Mouse (Mus musculus) right cerebral cortex, postnatal 4 days (tissue): ENCODE data around the gene Epha7.
A peak's percentile ranks its signal among the peaks of the same experiment; 100 is the strongest.

Experiments used
- DNase-seq: peaks from one replicate; pipeline ENCODE4 v3.0.0-alpha.2; 2022

Gene Epha7

DNA sequence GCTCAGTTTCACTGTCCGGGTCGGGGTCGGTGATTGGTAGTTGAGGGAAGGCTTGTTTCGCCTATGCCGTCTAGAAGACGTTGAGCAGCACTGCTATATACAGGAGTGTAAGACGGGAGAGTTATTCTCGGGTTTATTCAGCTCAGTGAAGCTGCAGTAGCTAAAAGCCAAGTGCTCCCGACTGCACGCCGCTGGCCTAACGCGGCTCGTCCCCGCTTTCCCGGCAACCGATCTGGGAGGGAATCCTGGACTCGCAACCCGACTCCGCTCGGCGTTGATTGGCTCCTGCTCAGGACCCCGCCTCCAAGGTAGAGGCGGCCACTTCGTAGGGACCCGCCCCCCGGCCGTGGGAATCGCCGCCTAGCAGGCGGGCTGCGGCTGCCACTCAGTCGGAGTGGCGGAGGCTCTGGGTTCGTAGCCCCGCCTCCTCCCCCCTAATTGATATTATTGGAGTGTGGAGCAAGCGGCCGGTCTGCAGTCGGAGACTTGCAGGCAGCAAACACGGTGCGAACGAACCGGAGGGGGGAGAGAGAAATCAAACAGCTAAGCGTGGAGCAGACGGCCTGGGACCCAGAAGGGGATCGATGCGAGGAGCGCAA is at the start of gene Epha7:
Gene Epha7, plus strand, starts transcription at position 441 of the 599 bp plus-strand sequence.
- DNase-seq = peak; percentile 94

DNA sequence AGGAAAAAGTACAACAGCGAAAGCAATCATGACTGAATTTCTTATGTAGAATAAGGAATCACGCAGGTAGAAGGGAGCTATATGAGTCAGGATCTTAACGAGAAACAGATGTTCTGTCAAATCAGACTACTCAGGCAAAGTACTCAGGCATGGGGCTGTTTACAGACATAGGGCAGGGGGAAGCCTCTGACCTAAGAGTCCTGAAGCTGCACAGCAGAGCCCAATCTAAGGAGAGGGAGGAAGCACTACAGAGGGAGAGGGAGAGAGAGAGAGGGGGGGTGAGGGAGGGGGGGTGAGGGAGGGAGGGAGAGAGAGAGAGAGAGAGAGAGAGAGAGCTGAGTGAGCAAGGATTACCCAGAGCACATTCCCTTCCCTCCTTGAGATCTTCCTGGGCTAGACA is 29.0 kb upstream of the Epha7 start:
- no peak for DNase-seq

DNA sequence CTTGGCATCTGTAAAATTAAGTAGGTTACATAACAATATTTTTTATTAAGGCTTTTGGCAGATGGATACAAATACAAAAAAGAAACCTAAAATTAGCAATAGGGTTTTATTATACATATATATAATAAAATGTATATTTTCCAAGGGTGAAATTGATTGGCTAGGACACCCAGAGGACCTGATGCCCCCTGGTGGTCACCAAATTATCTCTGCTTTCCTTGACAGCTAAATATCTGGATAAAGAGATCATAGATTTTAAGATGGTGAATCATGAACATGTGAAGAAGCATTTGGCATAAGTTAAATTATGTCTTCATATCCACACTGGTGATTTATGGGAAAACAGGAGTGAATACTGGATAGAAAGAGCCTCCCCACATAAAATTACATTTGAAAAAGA is 4.1 kb upstream of the Epha7 start:
- peak; percentile 33 for DNase-seq

DNA sequence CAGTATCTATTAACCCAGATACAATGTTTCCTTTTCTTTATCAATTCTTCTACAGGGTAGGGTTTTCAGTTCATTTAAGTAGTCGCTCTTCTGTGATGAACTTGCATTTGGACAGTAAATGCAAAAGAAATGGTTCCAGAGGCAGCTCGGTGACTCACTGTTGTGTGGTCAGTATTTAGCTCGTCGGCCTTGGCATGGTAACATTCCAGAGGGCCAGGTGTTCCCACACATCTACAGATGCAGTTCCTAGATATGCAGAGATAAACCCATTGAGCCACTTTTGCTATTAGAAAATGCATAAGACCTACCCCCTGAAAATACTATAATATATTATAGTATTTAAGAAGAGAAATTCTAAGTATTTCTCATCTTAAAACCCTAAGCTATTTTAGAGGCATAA is 3.2 kb upstream of the Epha7 start:
- no peak for DNase-seq

DNA sequence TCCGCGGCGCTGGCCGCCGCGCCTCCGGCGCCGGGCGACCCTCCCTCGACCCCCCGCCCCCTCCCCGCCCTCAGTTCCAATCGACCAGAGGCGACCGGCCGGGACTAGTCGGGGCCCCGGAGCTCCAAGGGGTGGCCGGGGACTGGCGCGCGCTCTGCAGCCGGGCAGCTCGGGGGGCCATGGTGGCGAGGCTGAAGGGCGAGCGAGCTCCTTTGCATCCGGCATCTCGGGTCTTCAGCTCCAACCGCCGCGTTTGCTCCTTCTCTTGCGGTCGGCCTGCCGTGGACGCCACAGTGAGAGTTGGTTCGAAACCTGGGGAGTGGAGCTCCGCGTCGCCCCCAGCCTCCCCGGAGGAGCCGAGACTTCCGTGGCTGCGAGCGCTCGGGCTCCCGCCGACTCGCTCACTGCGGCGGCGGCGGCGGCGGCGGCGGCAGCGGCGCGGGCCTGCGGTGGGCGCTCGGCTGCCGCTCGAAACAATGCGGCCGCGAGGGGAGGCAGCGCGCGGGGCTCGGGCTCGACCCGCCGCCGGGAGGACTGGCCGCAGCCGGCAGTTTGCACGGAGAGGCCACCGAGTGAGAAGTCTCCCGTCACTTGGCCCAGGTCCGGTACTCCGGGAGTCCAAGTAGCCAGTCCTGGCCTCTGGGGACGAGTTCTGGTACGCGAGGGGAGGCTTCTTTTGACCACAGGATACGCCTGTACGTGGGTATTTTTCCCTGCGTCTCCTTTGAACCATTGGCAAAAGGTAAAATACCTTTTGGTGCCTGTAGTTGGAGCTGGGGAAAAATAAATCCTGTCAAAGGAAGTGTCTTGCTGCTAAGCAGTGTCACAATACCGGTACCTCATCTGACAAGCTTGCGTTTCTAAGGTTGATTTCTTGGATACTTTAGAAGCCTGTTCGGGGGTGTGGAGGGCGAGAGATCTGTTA is 882 bp downstream of the Epha7 start:
- DNase-seq = peak; percentile 52

DNA sequence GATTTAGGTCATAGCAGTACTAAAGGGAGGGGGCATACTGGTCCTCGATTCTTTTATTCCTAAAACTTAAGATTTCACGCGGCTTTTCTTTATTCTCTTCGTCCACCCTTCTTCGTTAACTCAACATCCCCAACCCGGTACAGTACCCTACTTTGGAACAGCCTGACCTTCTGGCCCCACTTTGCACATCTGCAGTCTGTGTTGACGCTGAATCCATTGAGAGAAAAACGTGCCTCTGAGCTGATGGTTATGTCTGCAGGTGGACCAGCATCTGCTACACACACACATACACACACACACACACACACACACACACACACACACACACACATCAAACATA is 1.5 kb downstream of the Epha7 start:
- DNase-seq = no peak

DNA sequence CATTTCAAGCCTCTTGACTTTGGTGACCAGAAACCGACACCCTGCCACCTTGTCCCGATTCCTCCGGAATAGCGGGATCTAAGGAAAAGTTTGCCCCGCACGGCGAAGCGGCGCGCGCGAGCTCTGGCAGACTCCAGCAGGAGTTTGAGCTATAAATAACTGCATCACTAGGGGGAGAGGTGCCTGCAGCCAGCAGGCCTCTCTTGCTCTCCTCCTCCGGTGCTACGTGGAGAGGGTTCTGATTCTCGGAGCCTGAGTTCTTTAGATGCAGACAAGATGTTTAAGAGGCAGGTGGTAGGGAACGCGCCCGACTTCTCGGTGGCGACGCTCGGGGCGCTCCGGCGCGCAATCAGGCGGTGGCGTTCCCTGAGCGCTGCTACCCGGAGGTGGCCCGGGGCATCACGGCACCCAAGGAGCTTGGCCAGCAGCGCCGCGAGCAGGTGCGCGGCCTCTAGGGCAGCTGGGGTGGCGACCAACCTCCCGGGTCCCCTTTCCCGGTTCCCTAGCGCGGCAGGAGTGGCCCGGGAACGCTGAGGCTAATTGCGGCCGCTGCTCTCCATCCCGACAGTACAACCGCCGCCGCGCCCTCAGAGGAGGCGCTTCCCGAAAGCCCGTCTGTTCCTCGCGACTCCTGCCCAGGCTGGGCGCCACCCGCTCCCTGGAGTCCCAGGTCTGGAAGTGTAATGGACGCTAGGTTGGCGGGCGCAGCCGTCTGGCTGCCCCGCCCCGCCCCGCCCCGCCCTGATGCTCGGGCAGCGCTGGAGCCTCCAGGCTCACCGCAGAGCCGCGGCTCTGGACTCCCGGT is 2.1 kb downstream of the Epha7 start:
- DNase-seq = peak; percentile 62

DNA sequence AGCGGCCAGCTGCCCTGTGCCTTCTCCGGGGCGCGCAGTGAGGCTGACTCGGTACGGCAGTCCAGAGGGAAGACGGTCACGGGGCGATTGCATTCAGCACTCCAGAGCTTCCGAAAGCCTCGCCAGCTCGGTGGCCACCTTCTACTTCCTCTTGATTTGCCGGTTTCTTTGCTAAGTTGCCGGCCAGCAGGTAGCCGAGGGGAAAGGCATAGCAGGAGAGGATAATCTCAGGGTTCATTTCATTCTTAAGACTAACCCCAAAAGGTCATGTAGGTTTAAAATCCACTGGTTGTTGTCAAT is 2.6 kb downstream of the Epha7 start:
- no peak for DNase-seq

DNA sequence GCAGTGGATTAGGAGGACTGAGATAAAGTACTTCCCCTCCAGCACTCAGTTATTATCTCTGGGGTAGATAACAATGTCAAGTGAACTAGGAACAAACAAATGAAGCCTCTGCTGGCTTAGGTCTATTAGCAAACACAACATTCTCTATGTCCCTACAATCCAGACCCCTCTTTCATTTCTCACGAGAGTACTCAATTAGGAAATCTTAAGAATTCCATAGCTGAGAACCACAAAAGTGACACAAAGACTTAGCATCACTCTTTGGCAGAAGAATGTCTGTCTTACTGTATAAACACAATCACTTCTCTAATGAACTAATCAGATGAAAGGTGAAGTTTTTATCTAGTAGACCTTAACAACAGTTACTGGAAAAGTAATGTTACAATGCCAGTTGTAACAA is 10.7 kb downstream of the Epha7 start:
- no peak for DNase-seq

DNA sequence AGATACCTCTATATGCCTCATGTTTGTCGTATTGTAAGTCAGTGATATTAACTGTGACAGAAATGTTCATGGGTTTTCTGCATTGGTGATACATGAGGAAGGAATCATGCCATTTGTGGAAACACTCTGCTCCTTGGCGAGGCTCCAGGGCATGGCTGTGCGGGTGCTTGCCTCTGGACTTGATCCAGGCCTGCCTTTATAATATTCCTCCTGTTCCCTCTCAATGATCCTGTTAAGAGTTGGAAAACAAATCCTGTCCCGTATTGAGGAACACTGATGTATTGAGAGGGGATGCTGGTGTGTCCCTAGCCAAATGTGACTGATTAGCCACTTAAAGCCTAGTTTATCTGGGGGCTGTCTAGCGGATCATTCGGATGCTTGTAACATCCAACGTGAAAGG is 11.7 kb downstream of the Epha7 start:
- DNase-seq = peak; percentile 30

DNA sequence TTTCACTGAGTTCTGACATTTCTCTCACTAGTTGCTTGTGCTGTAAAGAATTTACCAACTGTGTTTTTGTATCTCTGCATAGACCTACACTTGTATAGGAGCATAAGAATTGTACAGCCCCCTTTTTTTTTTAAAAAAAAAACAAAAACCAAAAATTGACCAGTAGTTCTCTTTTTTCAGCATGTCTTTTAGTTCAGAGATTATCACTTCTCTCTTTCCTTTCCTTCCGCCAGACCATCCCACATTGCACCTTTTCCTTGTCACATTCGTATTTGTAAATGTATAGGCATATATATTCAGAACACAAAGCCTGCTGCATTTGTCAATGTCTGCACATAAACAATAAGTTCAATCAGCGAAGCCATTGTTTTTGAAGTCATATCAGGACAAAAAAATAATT is 24.7 kb downstream of the Epha7 start:
- no peak for DNase-seq

DNA sequence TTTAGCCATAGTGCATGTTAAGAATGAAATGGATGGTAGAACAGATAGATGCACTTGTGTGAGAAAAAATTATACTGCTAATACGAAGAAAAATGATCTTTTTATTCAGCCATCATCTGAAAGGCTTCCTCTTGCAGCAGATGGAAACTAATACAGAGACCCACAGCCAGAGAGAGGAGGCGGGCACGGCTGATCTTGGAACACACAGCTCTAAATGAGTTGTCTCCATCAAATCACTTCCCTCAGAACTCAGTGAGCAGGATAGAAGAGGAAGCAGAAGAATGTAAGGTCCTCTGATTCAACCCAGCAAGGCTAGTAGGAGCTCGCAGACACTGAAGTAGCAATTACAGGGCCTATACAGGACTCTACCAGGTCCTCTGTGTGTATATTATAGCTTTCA is 33.4 kb downstream of the Epha7 start:
- DNase-seq = no peak

DNA sequence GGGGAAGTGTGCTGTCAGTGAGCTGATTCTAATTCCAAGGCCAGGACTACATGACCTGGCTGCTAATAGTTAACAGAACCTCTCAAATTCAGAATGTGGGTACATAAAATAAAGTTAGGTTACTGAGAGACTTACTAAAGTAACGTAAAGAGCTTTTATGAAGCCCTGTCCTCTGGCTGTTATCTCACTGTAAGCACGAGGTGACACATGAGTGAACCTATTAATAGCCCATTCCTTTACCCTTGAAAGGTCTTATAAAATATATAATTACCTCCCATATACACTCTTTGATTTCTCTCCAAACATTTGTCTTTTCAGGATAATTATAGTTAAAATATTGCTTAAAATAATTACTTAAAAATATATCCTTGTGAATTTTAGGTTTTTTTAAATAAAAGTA is 37.5 kb downstream of the Epha7 start:
- DNase-seq = no peak

DNA sequence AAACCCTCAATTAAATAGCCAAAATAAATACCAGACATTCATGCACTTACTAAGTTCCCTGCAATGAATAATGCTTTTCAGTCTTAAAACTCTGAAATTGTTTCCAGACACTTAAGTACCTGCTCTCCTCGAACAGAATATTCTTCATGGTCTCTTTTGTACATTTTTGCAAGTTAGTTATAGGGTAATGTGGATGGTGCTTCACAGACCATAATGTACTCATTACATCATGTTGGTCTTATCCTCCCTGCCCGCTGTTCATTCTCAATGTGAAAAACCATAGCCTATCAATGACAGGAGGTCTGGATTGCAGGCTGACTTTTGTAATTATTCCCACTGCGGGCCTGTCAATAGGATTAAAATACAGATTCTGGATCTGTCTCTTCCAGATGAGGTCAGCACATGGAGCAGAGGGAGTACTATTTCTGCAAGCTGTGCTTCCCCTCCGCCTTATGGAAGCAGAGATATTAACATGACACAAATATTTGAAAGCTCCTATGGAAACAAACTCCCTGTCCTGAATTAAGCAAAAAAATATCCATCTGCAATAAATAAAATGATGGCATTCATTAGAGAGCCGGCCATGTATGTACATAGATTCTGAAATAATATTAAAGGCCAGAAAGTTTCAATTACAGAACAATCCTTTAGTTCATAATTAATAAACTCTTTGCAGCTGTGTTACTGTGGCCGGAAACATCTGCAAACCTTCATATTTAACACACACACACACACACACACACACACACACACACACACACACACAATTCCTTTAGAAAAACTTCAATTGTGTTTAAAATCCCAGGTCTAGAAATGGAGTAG is 50.1 kb downstream of the Epha7 start:
- no peak for DNase-seq

DNA sequence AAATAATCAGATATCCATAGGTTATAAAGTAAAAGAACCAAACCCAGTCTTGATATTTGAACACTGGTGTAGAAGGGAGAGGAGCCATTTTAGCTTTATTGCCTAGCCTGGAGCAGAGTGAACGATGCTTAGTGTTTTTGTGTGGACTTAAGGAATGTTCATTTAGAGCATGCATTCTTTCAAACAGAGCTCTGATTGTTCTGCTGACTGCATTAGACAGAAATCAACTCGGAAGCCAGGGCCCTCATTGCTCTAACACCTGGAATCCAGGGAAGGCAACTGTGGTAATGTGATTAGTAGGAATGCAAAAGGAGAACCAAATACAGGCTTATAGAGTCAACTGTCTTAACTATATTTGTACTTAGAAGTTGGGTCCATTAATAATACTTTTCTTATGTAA is 53.5 kb downstream of the Epha7 start:
- DNase-seq = no peak

DNA sequence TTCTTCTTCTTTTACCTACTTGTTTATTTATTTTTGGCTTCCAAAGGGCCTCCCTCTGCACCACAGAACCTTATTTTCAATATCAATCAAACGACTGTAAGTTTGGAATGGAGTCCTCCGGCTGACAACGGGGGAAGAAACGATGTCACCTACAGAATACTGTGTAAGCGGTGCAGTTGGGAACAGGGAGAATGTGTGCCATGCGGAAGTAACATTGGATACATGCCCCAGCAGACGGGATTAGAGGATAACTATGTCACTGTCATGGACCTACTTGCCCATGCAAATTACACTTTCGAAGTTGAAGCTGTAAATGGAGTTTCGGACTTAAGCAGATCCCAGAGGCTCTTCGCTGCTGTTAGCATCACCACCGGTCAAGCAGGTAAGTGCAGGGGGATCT is 58.7 kb downstream of the Epha7 start:
- no peak for DNase-seq

DNA sequence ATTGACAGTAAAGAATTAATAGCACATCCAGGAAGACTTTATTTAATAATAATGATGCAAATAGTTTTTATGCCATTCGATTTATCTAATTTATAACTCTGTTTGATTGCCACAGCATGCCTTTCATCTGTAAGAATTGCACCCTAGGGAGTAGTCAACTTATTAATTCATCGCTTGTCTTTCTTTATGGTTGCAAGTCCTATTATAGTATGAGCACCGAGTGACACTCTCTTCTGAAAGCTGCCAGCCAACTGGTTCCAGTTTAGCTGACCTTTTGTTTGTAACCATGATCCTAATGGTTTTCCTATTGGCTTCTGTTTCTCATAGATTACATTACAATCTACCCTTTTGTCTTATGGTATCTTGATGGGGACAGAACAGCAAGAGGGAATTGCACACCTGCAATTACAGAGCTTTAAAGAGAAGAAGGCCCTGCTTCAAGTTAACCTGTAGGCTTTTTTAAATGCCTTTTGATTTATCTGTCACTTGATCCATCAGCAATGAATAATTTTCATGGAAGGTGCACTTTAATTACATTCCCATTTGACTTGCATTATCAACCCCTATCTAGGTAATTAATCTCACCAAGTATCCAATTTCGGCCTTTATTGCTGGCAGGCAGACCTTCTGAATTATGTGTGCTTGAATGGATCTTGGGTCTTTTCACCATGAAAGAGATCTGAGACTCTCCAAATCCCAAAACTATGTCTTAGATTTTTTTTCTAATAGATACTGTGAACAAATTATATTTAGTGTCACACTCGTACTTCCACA is 68.5 kb downstream of the Epha7 start:
- no peak for DNase-seq

DNA sequence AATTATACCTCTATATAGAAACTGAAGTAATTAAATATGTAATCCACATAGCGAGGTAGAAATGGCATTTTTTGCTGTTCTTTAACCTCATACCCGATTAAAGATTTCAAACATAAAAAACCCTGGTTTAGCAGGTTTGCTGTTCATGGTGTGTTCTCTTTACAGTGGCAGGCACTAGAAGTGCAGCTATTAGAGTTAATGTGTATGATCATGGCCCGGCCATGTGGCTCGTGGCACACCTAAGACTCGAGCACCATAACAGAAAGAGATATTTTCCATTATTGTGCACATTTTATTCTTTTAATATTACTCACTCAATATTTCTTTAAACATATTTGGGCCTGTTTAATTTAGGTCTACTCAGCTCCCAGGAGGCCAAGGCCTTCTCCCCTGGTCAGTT is 76.7 kb downstream of the Epha7 start:
- DNase-seq = no peak

DNA sequence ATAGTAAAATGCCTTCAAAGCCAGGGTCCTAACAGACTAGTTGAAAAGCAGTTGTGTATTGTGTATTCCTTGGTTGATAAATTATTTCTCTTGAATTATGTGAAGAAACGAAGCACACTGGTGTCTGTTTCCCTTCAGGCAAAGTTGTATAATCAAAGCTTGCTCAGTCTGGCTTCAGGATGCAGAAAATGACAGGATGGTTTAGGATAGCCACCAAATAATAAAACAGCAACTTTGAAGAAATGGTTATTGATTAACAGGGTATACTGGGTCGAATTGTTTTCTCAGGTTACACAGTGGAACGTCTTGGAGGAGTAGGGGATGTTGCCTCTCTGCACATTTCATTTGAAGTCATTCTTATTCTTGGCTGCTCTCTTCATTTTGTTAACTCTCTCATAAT is 77.2 kb downstream of the Epha7 start:
- DNase-seq = no peak

DNA sequence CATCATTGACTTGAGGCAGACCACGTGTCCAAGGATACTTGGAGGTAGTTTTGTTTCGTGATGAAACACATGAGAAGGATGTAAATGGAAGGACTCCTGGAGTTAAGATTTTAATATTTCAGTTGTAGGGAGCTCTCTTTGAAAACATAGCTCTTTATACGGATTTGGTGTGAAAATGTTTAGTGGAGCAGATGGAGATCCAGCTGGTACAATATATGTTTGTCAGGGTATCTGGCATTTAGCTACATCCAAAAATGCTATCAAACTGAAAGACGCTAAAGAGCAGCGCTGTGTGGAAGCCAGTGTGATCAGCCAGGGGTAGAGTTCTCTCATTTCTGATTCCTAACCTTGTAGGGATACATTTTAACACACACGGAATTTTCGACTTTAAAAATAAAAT is 82.5 kb downstream of the Epha7 start:
- no peak for DNase-seq

DNA sequence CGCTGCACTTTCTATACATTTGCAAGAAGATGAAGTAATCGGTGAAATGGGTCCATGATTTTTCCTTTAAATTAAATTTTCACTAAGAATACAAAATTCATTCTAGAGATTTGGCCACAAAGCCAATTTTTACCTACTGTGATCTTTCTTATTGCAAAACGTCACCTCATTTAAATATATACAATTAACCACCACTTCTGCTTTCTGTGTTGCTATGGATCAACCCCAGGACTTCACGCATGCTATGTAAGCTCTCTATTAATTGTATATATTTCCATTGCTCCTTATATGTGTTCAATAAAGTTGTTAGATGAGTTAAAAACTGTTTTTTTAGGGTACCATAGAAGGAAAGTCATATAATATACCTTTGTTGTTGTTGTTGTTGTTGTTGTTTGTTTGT is 86.4 kb downstream of the Epha7 start:
- no peak for DNase-seq

DNA sequence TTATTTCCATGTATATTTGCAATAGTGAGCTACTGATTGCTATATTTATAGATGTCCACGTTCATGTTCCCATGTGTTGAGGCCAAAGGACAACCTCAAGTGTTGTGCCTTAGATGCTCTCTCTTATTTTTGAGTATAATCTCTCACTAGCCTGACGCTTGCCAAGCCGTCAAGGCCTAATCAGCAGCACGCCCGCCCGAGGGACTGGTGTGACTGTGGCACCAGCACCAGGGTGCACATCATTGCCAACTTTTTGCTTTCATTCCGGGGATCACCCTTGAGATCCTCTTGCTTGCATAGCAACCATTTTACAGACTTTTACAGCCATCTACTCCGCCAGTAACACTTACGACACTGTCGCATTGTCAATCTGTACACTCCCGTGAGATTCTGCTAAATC is 86.9 kb downstream of the Epha7 start:
- no peak for DNase-seq
